9 mouse cellular contexts compared by ENCODE assay signal in genomic region chr12:25189174-25189761, GRCm38 (mm10).
DNase-seq lines count a peak whose midpoint lies in the region; ATAC-seq and TF ChIP-seq lines count a peak whose summit lies in the region.
"Had no signal": no experiment of that assay in that cellular context is flagged by ENCODE, and none has a peak within 500 bp of the region (broad histone marks: within the 10 kb centered on the region; RNA-seq: fewer than 3 reads in every experiment).

No protein-coding gene starts in this region.

- no peaks in the 10 kb centered on the region; the same call in 1 of the 2 replicates for H3K9me3 ChIP-seq in heart, embryonic 11.5 days (replicated peaks; ENCODE audit: control insufficient read depth, low read length)
- H3K9me3 ChIP-seq in embryonic facial prominence, embryonic 14.5 days (ENCODE audit: control insufficient read depth, low read length) = no peaks in the 10 kb centered on the region
- H3K9me3 ChIP-seq in limb, embryonic 10.5 days (replicated peaks) = no peaks in the 10 kb centered on the region

- no peak overlapping the region for H3K4me3 ChIP-seq in heart, embryonic 11.5 days (ENCODE audit: low read depth, low read length)
- no peak overlapping the region for H3K4me3 ChIP-seq in embryonic facial prominence, embryonic 14.5 days (ENCODE audit: low read depth, low read length)
- H3K4me3 ChIP-seq in limb, embryonic 10.5 days = no peak overlapping the region
- H3K4me3 ChIP-seq in small intestine, adult 2 months (ENCODE audit: low read depth, low read length) = peak overlapping the region; percentile 18

- H3K4me2 ChIP-seq in heart, embryonic 11.5 days = no peak overlapping the region
- no peak overlapping the region for H3K4me2 ChIP-seq in embryonic facial prominence, embryonic 14.5 days (ENCODE audit: low read depth, low read length)

- TF ChIP-seq POLR2A in small intestine, adult 2 months (IDR thresholded peaks at IDR 0.05; ENCODE audit: low read depth, low read length) = no peak

- 56% methylated on average over 16 of the region's 16 CpGs for WGBS in heart, embryonic 11.5 days (ENCODE audit: insufficient replicate concordance)
- WGBS in embryonic facial prominence, embryonic 14.5 days = 41% methylated on average over 14 of the region's 16 CpGs
- 69% methylated on average over 16 of the region's 16 CpGs for WGBS in limb, embryonic 10.5 days
- WGBS in small intestine, adult 2 months = 33% methylated on average over 16 of the region's 16 CpGs

- H3K4me1 ChIP-seq in heart, embryonic 11.5 days (ENCODE audit: control insufficient read depth, insufficient read depth, low read length) = peaks cover 26% of the 10 kb centered on the region
- H3K4me1 ChIP-seq in embryonic facial prominence, embryonic 14.5 days (ENCODE audit: control insufficient read depth, insufficient read depth, low read length) = peaks cover 20% of the 10 kb centered on the region
- peaks cover 27% of the 10 kb centered on the region for H3K4me1 ChIP-seq in limb, embryonic 10.5 days
- H3K4me1 ChIP-seq in small intestine, adult 2 months (ENCODE audit: control insufficient read depth, insufficient read depth, insufficient read length, low read length) = peaks cover 14% of the 10 kb centered on the region

- intact Hi-C loops in heart, postnatal 36 days (cut with DNase I) = no loop called here

- no peak for TF ChIP-seq CTCF in small intestine, adult 2 months (IDR thresholded peaks at IDR 0.05; ENCODE audit: extremely low read depth, insufficient read length, insufficient replicate concordance, low read depth, low read length)

- H3K27ac ChIP-seq in heart, embryonic 11.5 days (ENCODE audit: low read depth, low read length) = no peak overlapping the region
- H3K27ac ChIP-seq in embryonic facial prominence, embryonic 14.5 days (replicated peaks; ENCODE audit: low read depth, low read length) = no peak overlapping the region; the same call in 1 of the 2 replicates
- H3K27ac ChIP-seq in limb, embryonic 10.5 days = peak overlapping the region; percentile 66
- peak overlapping the region; percentile 68 for H3K27ac ChIP-seq in small intestine, adult 2 months (ENCODE audit: insufficient read depth, low read depth, low read length)

- H3K9ac ChIP-seq in heart, embryonic 11.5 days (ENCODE audit: low read depth, low read length) = no peak overlapping the region
- H3K9ac ChIP-seq in embryonic facial prominence, embryonic 14.5 days (ENCODE audit: low read depth, low read length) = no peak overlapping the region

- DNase-seq in heart, adult 11 months = peak; percentile 97
- peak; percentile 58 for DNase-seq in embryonic facial prominence, embryonic 14.5 days (ENCODE audit: low spot score)
- peak; percentile 56 to 65 for DNase-seq in heart, postnatal 36 days
- no peak for DNase-seq in limb, embryonic 10.5 days (ENCODE audit: low spot score)
- no peak for DNase-seq in adrenal gland, postnatal 14 days
- no peak for DNase-seq in cerebellum, adult 9-10 months

- ATAC-seq in heart, embryonic 11.5 days (replicated peaks; ENCODE audit: insufficient number of reproducible peaks, low FRiP score, low TSS enrichment) = no peak
- peak; percentile 41; the same call in 1 of the 2 replicates for ATAC-seq in embryonic facial prominence, embryonic 14.5 days (ENCODE audit: low read depth)
- ATAC-seq: Patski had no signal

- no peaks in the 10 kb centered on the region for H3K36me3 ChIP-seq in heart, embryonic 11.5 days (ENCODE audit: control insufficient read depth, insufficient read depth, low read length)
- no peaks in the 10 kb centered on the region for H3K36me3 ChIP-seq in embryonic facial prominence, embryonic 14.5 days (ENCODE audit: control insufficient read depth, insufficient read depth, low read length)
- no peaks in the 10 kb centered on the region for H3K36me3 ChIP-seq in limb, embryonic 10.5 days
- H3K36me3 ChIP-seq in small intestine, adult 2 months (ENCODE audit: control insufficient read depth, insufficient read depth, low read length) = no peaks in the 10 kb centered on the region

- no peaks in the 10 kb centered on the region for H3K27me3 ChIP-seq in heart, embryonic 11.5 days (ENCODE audit: control insufficient read depth, insufficient read depth, low read length)
- H3K27me3 ChIP-seq in embryonic facial prominence, embryonic 14.5 days (replicated peaks; ENCODE audit: control insufficient read depth, insufficient read depth, low read length) = no peaks in the 10 kb centered on the region
- H3K27me3 ChIP-seq in limb, embryonic 10.5 days (ENCODE audit: low read depth, poor library complexity, severe bottlenecking) = no peaks in the 10 kb centered on the region
- no peaks in the 10 kb centered on the region for H3K27me3 ChIP-seq in small intestine, adult 2 months (ENCODE audit: control insufficient read depth, insufficient read depth, low read length)
- H3K27me3 ChIP-seq: Patski had no signal

Comparison
In these comparisons a context has a peak if more than half of its experiments do, and no peak if none do; other contexts are left out.
1. DNase-seq: peak in heart, adult 11 months (single experiment), embryonic facial prominence, embryonic 14.5 days (single experiment) and heart, postnatal 36 days (2 of 2); none in limb, embryonic 10.5 days (single experiment), adrenal gland, postnatal 14 days (single experiment) and cerebellum, adult 9-10 months (single experiment).
2. H3K27ac ChIP-seq: peak in limb, embryonic 10.5 days (single experiment) and small intestine, adult 2 months (single experiment); none in heart, embryonic 11.5 days (single experiment) and embryonic facial prominence, embryonic 14.5 days (single experiment).